Mouse (Mus musculus) small intestine, adult 2 months (tissue): ENCODE data around the gene Zyg11b. TPM values are rescaled to one million over a fixed set of nuclear protein-coding genes. Genes with fewer than 3 reads are reported as not detected.

ENCODE experiments used
- H3K27ac ChIP-seq: fragments of 200-500 bp; 2 replicates; pipeline ENCODE4 v1.5.1; 2012; ENCODE audit warnings: low read depth, low read length, control low read depth, inconsistent platforms; ENCODE audit not compliant: insufficient read depth
- H3K27me3 ChIP-seq: fragments of 200-500 bp; 2 replicates; pipeline ENCODE4 v1.6.1; 2012; ENCODE audit warnings: mild to moderate bottlenecking, moderate library complexity, low read length, inconsistent platforms; ENCODE audit not compliant: control insufficient read depth, insufficient read depth
- H3K36me3 ChIP-seq: fragments of 200-500 bp; 2 replicates; pipeline ENCODE4 v1.6.1; 2012; ENCODE audit warnings: mild to moderate bottlenecking, low read length, control low read depth, inconsistent platforms; ENCODE audit not compliant: control insufficient read depth, insufficient read depth
- H3K4me1 ChIP-seq: fragments of 200-500 bp; 2 replicates; pipeline ENCODE4 v1.6.1; 2012; ENCODE audit warnings: low read length, inconsistent platforms, mixed read lengths; ENCODE audit not compliant: control insufficient read depth, insufficient read depth, insufficient read length
- H3K4me3 ChIP-seq: fragments of 200-500 bp; 2 replicates; pipeline ENCODE4 v1.5.1; 2012; ENCODE audit warnings: low read depth, mild to moderate bottlenecking, control low read depth, inconsistent platforms, low read length, moderate library complexity
- CTCF ChIP-seq: fragments of 200-500 bp; IDR thresholded peaks from 2 replicates; pipeline ENCODE4 v1.5.1; 2012; ENCODE audit warnings: low read depth, mild to moderate bottlenecking, control low read depth, inconsistent platforms, low read length, moderate library complexity, mixed read lengths; ENCODE audit not compliant: insufficient replicate concordance, insufficient read length; ENCODE audit errors: extremely low read depth
- POLR2A ChIP-seq: fragments of 200-500 bp; IDR thresholded peaks from 2 replicates; pipeline ENCODE4 v1.6.1; 2012; ENCODE audit warnings: low read depth, mild to moderate bottlenecking, control low read depth, inconsistent platforms, low read length, moderate library complexity
- WGBS: fragments of 180-500 bp; shearing (Covaris S2); methylation state at CpG from one replicate; pipeline ENCODE4 v1.1.7; 2018; 5-methylcytosine and 5-hydroxymethylcytosine counted together
- polyA plus RNA-seq: library from polyadenylated mRNA; depleted of rRNA; stranded (reverse); fragments of >200 nt; gene quantifications from 2 replicates; pipeline ENCODE4 v1.2.3, GENCODE M21; 2012

The Zyg11b gene
- polyA plus RNA-seq, 1 experiment = 4.1 TPM

- 32% methylated on average over 4 of the region's 4 CpGs for WGBS
- no peaks in the 10 kb centered on the region for H3K27me3 ChIP-seq
- no peak overlapping the region for H3K4me3 ChIP-seq
- H3K27ac ChIP-seq = no peak overlapping the region
- TF ChIP-seq CTCF = peak; percentile 56; the same call in 1 of the 2 replicates
- TF ChIP-seq POLR2A = no peak
- no peaks in the 10 kb centered on the region for H3K4me1 ChIP-seq
- H3K36me3 ChIP-seq = peaks cover 21% of the 10 kb centered on the region
Measured at GRCm38 (mm10) chr4:108339277-108339690, 38.4 kb upstream of the Zyg11b start.

- TF ChIP-seq POLR2A = no peak
- TF ChIP-seq CTCF = no peak
- Histone ChIP-seq H3K27me3 (no peaks in the 10 kb centered on the region), H3K27ac (no peak overlapping the region), H3K4me3 (no peak overlapping the region), H3K4me1 (no peaks in the 10 kb centered on the region), H3K36me3 (peaks cover 24% of the 10 kb centered on the region)
- WGBS = 84% methylated on average over 10 of the region's 10 CpGs
Measured at GRCm38 (mm10) chr4:108338811-108339210, 37.9 kb upstream of the Zyg11b start.

GRCm38 (mm10) chr4:108338321-108338733 is 37.4 kb upstream of the Zyg11b start:
- 72% methylated on average over 9 of the region's 9 CpGs for WGBS
- TF ChIP-seq POLR2A (no peak), CTCF (no peak)
- Histone ChIP-seq H3K36me3 (peaks cover 26% of the 10 kb centered on the region), H3K27ac (no peak overlapping the region), H3K27me3 (no peaks in the 10 kb centered on the region), H3K4me1 (no peaks in the 10 kb centered on the region), H3K4me3 (no peak overlapping the region)

- no peaks in the 10 kb centered on the region for H3K4me1 ChIP-seq
- 60% methylated on average over 3 of the region's 3 CpGs for WGBS
Measured at GRCm38 (mm10) chr4:108337817-108338216, 36.9 kb upstream of the Zyg11b start.

GRCm38 (mm10) chr4:108336765-108337164 is 35.9 kb upstream of the Zyg11b start:
- Histone ChIP-seq H3K27me3 (no peaks in the 10 kb centered on the region), H3K36me3 (peaks cover 26% of the 10 kb centered on the region), H3K4me1 (peaks cover 4% of the 10 kb centered on the region; the same call in 1 of the 2 replicates), H3K27ac (no peak overlapping the region), H3K4me3 (no peak overlapping the region)
- WGBS = 73% methylated on average over 2 of the region's 2 CpGs
- TF ChIP-seq POLR2A (no peak), CTCF (no peak)

More at GRCm38 (mm10) chr4:108337817-108338216, 36.9 kb upstream of the Zyg11b start:
- Histone ChIP-seq H3K4me3 (no peak overlapping the region), H3K27ac (no peak overlapping the region), H3K27me3 (no peaks in the 10 kb centered on the region), H3K36me3 (peaks cover 26% of the 10 kb centered on the region)
- TF ChIP-seq CTCF = no peak
- no peak for TF ChIP-seq POLR2A

- H3K27me3 ChIP-seq = no peaks in the 10 kb centered on the region
- WGBS = 86% methylated on average over 6 of the region's 6 CpGs
Measured at GRCm38 (mm10) chr4:108335413-108335812, 34.5 kb upstream of the Zyg11b start.

GRCm38 (mm10) chr4:108332041-108332440 is 31.1 kb upstream of the Zyg11b start:
- Histone ChIP-seq H3K4me1 (peaks cover 10% of the 10 kb centered on the region; the same call in 1 of the 2 replicates), H3K36me3 (peaks cover 13% of the 10 kb centered on the region), H3K27me3 (no peaks in the 10 kb centered on the region), H3K27ac (peak overlapping the region; percentile 97), H3K4me3 (peak overlapping the region; percentile 11; the same call in 1 of the 2 replicates)
- WGBS = 39% methylated on average over 9 of the region's 9 CpGs
- TF ChIP-seq POLR2A (no peak), CTCF (no peak)

More at GRCm38 (mm10) chr4:108335413-108335812, 34.5 kb upstream of the Zyg11b start:
- no peak overlapping the region for H3K4me3 ChIP-seq
- H3K27ac ChIP-seq = no peak overlapping the region
- H3K36me3 ChIP-seq = peaks cover 26% of the 10 kb centered on the region
- peaks cover 7% of the 10 kb centered on the region; the same call in 1 of the 2 replicates for H3K4me1 ChIP-seq
- TF ChIP-seq CTCF = no peak
- TF ChIP-seq POLR2A = no peak

- Histone ChIP-seq H3K36me3 (peaks cover 9% of the 10 kb centered on the region), H3K27ac (peak overlapping the region; percentile 46; the same call in 1 of the 2 replicates), H3K27me3 (no peaks in the 10 kb centered on the region), H3K4me1 (peaks cover 10% of the 10 kb centered on the region; the same call in 1 of the 2 replicates), H3K4me3 (no peak overlapping the region)
- TF ChIP-seq POLR2A (no peak), CTCF (no peak)
- WGBS = 89% methylated on average over 6 of the region's 6 CpGs
Measured at GRCm38 (mm10) chr4:108329840-108330239, 28.9 kb upstream of the Zyg11b start.
